In the genomic region with DNA sequence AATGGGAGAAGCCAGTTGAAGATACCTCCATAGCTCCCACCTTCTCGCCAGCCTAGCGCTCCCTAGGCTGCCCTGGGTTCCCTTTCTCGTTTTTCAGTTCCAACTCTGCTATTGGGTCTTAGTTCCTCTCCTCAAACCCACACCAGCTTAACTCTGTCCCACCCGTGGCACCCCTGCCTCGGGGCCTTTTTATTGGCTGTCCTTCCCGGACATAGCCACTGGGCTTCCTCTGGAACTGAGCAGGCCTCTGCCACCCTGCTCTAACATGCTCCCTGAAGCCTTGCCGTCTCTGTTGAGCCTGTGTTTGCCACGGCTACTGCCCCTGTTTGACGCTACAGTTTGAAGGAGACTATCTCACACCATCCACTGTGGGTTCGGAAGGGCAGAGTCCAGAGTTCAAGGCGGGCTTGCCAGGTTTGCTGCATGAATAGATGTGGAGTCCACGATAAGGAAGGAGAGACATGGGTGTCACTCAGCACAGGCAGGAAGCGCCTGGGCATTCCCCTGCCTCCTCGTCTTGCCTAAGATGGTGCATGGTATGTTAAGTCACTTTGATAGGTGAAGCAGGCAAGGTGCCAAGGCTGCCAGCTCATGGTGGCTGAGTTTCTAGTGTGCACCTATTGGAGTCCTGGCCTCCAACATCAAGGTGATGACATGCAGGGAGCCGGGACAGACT, we compare ENCODE assay signal across 13 mouse cellular contexts.
DNase-seq lines count a peak whose midpoint lies in the region; ATAC-seq and TF ChIP-seq lines count a peak whose summit lies in the region.
"Had no signal": no experiment of that assay in that cellular context is flagged by ENCODE, and none has a peak within 500 bp of the region (broad histone marks: within the 10 kb centered on the region; RNA-seq: fewer than 3 reads in every experiment).

No protein-coding gene starts in this region.

- no peak overlapping the region for H3K9ac ChIP-seq in hindbrain, embryonic 16.5 days (ENCODE audit: low read depth, low read length)
- H3K9ac ChIP-seq: forebrain, postnatal 0 days; midbrain, embryonic 12.5 days had no signal

- no peak overlapping the region for H3K4me3 ChIP-seq in kidney, adult 2 months (ENCODE audit: insufficient read depth, low read depth, low read length)
- H3K4me3 ChIP-seq in macrophage (ENCODE audit: inconsistent target) = no peak overlapping the region
- H3K4me3 ChIP-seq in hindbrain, embryonic 16.5 days (ENCODE audit: low read length) = no peak overlapping the region
- H3K4me3 ChIP-seq: embryonic facial prominence, embryonic 10.5 days; left cerebral cortex, adult 2 months; midbrain, embryonic 12.5 days had no signal

- H3K79me2 ChIP-seq in macrophage (ENCODE audit: inconsistent target) = no peaks in the 10 kb centered on the region

- WGBS in kidney, adult 2 months = 67% methylated on average over 15 of the region's 15 CpGs
- 56% methylated on average over 15 of the region's 15 CpGs for WGBS in macrophage (ENCODE audit: missing documents)
- WGBS in hindbrain, embryonic 16.5 days = 86% methylated on average over 15 of the region's 15 CpGs

- H3K9me3 ChIP-seq in hindbrain, embryonic 16.5 days (ENCODE audit: control insufficient read depth, low read length) = no peaks in the 10 kb centered on the region
- H3K9me3 ChIP-seq: embryonic facial prominence, embryonic 10.5 days; midbrain, embryonic 12.5 days had no signal

- peak; percentile 37 for DNase-seq in thymus, postnatal 25 days
- DNase-seq in thymus, postnatal 10 days (ENCODE audit: low spot score in 2 of 2) = no peak
- peak; percentile 93 for DNase-seq in kidney, adult 2 months
- DNase-seq in testis, postnatal 10 days (ENCODE audit: low spot score) = no peak
- DNase-seq in adrenal gland, postnatal 10 days = no peak
- no peak for DNase-seq in adrenal gland, postnatal 25 days
- DNase-seq: forebrain, postnatal 0 days; heart, postnatal 14 days had no signal

- no peak for TF ChIP-seq CTCF in kidney, adult 2 months (conservative IDR thresholded peaks at IDR 0.05; ENCODE audit: insufficient read depth, insufficient read length, low read depth, low read length)

- H3K36me3 ChIP-seq in kidney, adult 2 months (ENCODE audit: control insufficient read depth, insufficient read depth, low read length) = no peaks in the 10 kb centered on the region
- H3K36me3 ChIP-seq in macrophage (ENCODE audit: inconsistent target) = no peaks in the 10 kb centered on the region
- no peaks in the 10 kb centered on the region for H3K36me3 ChIP-seq in hindbrain, embryonic 16.5 days (ENCODE audit: control insufficient read depth, insufficient read depth, low read length)
- H3K36me3 ChIP-seq: embryonic facial prominence, embryonic 10.5 days; midbrain, embryonic 12.5 days had no signal

- H3K4me2 ChIP-seq in hindbrain, embryonic 16.5 days (ENCODE audit: low read length) = no peak overlapping the region
- H3K4me2 ChIP-seq: midbrain, embryonic 12.5 days had no signal

- peak overlapping the region; percentile 61 for H3K27ac ChIP-seq in kidney, adult 2 months (ENCODE audit: insufficient read depth, low read depth, low read length)
- peak overlapping the region; percentile 71 for H3K27ac ChIP-seq in macrophage
- H3K27ac ChIP-seq in hindbrain, embryonic 16.5 days (ENCODE audit: low read depth, low read length) = no peak overlapping the region
- H3K27ac ChIP-seq: left cerebral cortex, adult 2 months; midbrain, embryonic 12.5 days had no signal

- no peak for TF ChIP-seq POLR2A in kidney, adult 2 months (IDR thresholded peaks at IDR 0.05; ENCODE audit: low read depth, low read length)

- H3K27me3 ChIP-seq in kidney, adult 2 months (replicated peaks; ENCODE audit: control insufficient read depth, insufficient read depth, low read length) = no peaks in the 10 kb centered on the region
- H3K27me3 ChIP-seq in hindbrain, embryonic 16.5 days (replicated peaks; ENCODE audit: control insufficient read depth, insufficient read depth, low read length) = no peaks in the 10 kb centered on the region
- H3K27me3 ChIP-seq: midbrain, embryonic 12.5 days had no signal

- no peak for ATAC-seq in hindbrain, embryonic 16.5 days
- ATAC-seq: forebrain, postnatal 0 days had no signal

- peaks cover 10% of the 10 kb centered on the region for H3K4me1 ChIP-seq in kidney, adult 2 months (ENCODE audit: control insufficient read depth, insufficient read depth, low read length)
- no peaks in the 10 kb centered on the region for H3K4me1 ChIP-seq in hindbrain, embryonic 16.5 days (ENCODE audit: control insufficient read depth, insufficient read depth, low read depth, low read length)

Comparison
In these comparisons a context has a peak if more than half of its experiments do, and no peak if none do; other contexts are left out.
1. DNase-seq: peak in thymus, postnatal 25 days (single experiment) and kidney, adult 2 months (single experiment); none in thymus, postnatal 10 days (0 of 2), testis, postnatal 10 days (single experiment), adrenal gland, postnatal 10 days (single experiment) and adrenal gland, postnatal 25 days (single experiment).